Mouse (Mus musculus): Measurements from ENCODE around the gene Cnr1.

- TF ChIP-seq CTCF (IDR thresholded peaks at IDR 0.05; ENCODE audit: low read depth, low read length): no peak
- TF ChIP-seq POLR2A (IDR thresholded peaks at IDR 0.05; ENCODE audit: extremely low read depth, insufficient read depth, low read length): no peak
Measured at GRCm38 (mm10) chr4:33925489-33925888, 1.1 kb downstream of the Cnr1 start.

Measured in liver, adult 2 months (tissue).